Mouse (Mus musculus) midbrain, postnatal 0 days (tissue): ENCODE results near the gene Olfr522. TPM values are rescaled to one million over a fixed set of nuclear protein-coding genes. Genes with fewer than 3 reads are reported as not detected.

ENCODE experiments used
- ATAC-seq: fragments of 200-750 bp; cut with Nextera tagmentation; 2 replicates; pipeline ENCODE4 v1.8.0; 2017; ENCODE audit warnings: moderate number of reproducible peaks, mild to moderate bottlenecking, moderate TSS enrichment, moderate library complexity; ENCODE audit not compliant: low FRiP score
- DNase-seq: peaks from one replicate; pipeline ENCODE4 v3.0.0-alpha.2; 2015; ENCODE audit warnings: low spot score
- H3K27ac ChIP-seq: fragments of 300-500 bp; sonication (generic); 2 replicates; pipeline ENCODE4 v1.5.1; 2014; ENCODE audit warnings: low read depth, mild to moderate bottlenecking, low read length, mixed read lengths
- H3K27me3 ChIP-seq: fragments of 300-500 bp; sonication (generic); 2 replicates; pipeline ENCODE4 v1.6.1; 2014; ENCODE audit warnings: low read length, control low read depth, mixed read lengths; ENCODE audit not compliant: insufficient read depth
- H3K36me3 ChIP-seq: fragments of 300-500 bp; sonication (generic); 2 replicates; pipeline ENCODE4 v1.6.1; 2014; ENCODE audit warnings: low read length, control low read depth, mixed read lengths; ENCODE audit not compliant: insufficient read depth
- H3K4me1 ChIP-seq: fragments of 300-500 bp; sonication (generic); 2 replicates; pipeline ENCODE4 v1.6.1; 2014; ENCODE audit warnings: mild to moderate bottlenecking, control low read depth, antibody characterized with exemption, low read length, mixed read lengths; ENCODE audit not compliant: insufficient read depth
- H3K4me2 ChIP-seq: fragments of 300-500 bp; sonication (generic); 2 replicates; pipeline ENCODE4 v1.6.1; 2014; ENCODE audit warnings: low read depth, mild to moderate bottlenecking, low read length, mixed read lengths; ENCODE audit not compliant: poor library complexity, severe bottlenecking
- H3K4me3 ChIP-seq: fragments of 300-500 bp; sonication (generic); 2 replicates; pipeline ENCODE4 v1.5.1; 2014; ENCODE audit warnings: low read depth, mild to moderate bottlenecking, low read length, moderate library complexity
- H3K9ac ChIP-seq: fragments of 300-500 bp; sonication (generic); replicated peaks from 2 replicates; pipeline ENCODE4 v1.6.1; 2014; ENCODE audit warnings: mild to moderate bottlenecking, low read length, moderate library complexity, mixed read lengths; ENCODE audit not compliant: poor library complexity, severe bottlenecking
- H3K9me3 ChIP-seq: fragments of 300-500 bp; sonication (generic); 2 replicates; pipeline ENCODE4 v1.6.1; 2016; ENCODE audit warnings: low read length, control low read depth
- CTCF ChIP-seq: IDR thresholded peaks from 2 replicates; pipeline ENCODE4 v1.5.1; 2016; ENCODE audit warnings: antibody characterized with exemption, mild to moderate bottlenecking
- WGBS: fragments of 180-500 bp; shearing (Covaris S2); extraction: QIAGEN DNeasy Blood & Tissue Kit; methylation state at CpG from one replicate; pipeline ENCODE4 v1.1.7; 2014; 5-methylcytosine and 5-hydroxymethylcytosine counted together
- polyA plus RNA-seq: library from polyadenylated mRNA; unstranded; fragments of >200 nt; fragmentation: Nextera tagmentation; extraction: Ambion mirVana; gene quantifications from 2 replicates; pipeline ENCODE4 v1.2.1, GENCODE M21; 2015
- total RNA-seq: library from RNA; depleted of rRNA; stranded (reverse); fragments of >200 nt; gene quantifications from 2 replicates; pipeline ENCODE4 v1.2.3, GENCODE M21; 2014

The Olfr522 gene
- total and polyA plus RNA-seq, 2 experiments from 2014 or later = not detected

GRCm38 (mm10) chr7:140188391-140189328 is 24.1 kb upstream of the Olfr522 start:
- TF ChIP-seq CTCF = peak; percentile 62
- Histone ChIP-seq H3K4me2 (no peak overlapping the region), H3K4me1 (no peaks in the 10 kb centered on the region), H3K27me3 (no peaks in the 10 kb centered on the region), H3K4me3 (no peak overlapping the region), H3K36me3 (no peaks in the 10 kb centered on the region), H3K9ac (no peak overlapping the region), H3K9me3 (no peaks in the 10 kb centered on the region), H3K27ac (no peak overlapping the region)
- no peak for ATAC-seq
- 64% methylated on average over 4 of the region's 4 CpGs for WGBS
- peak; percentile 49 for DNase-seq

- WGBS = 78% methylated on average over 7 of the region's 7 CpGs
- Histone ChIP-seq H3K9me3 (no peaks in the 10 kb centered on the region), H3K27me3 (no peaks in the 10 kb centered on the region), H3K27ac (no peak overlapping the region), H3K4me1 (no peaks in the 10 kb centered on the region), H3K36me3 (no peaks in the 10 kb centered on the region), H3K4me3 (no peak overlapping the region), H3K4me2 (no peak overlapping the region), H3K9ac (no peak overlapping the region)
- DNase-seq (no peak), ATAC-seq (no peak)
- no peak for TF ChIP-seq CTCF
These were observed 23.3 kb upstream of the Olfr522 start for GRCm38 (mm10) chr7:140187721-140188390.

DNA sequence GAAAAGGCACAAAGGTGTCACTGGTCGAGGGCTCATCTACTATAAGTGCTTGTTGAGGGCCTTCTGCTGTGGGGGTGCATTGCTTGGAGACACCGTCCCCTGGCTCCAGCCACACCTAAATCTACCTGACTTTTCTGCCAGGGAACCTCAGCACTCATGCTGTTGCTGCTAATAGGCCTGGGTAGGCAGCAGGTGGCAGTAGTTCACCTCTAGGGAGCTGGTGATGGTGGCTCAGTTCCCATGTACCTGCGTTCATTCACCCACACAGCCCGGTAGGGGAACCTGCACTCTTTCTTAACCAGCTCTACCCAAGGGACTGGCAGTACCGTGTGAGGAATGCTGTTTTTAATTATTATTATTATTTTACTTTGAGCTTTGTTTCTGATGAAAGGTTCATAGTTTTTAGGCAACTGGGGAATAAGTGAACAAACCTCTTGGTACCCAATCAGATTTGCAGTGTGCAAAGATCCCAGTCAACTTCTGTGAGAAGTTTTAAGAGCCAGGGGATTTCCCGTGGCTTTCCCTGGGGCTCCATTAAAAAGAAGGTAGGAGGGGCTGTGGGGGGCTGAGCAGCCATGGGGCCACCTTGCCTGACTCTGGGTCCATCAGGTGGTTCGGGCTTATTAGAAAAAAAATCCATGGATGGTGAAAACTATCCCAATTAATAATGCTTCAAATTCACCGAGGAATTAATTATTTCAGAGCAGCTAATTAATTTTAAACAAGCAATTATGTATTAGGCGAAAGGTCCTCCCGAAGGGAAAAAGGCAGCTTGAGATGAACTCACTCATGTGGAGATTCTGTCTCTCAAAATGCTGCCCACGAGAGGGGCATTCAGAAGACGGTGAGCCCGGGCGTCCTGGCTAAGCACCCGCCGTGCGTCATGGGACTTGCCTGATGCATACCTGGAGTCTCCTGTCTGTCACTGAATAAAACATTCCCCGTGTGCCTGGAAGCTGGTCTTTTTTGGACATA is 22.4 kb upstream of the Olfr522 start:
- H3K9ac ChIP-seq = no peak overlapping the region
- 59% methylated on average over 18 of the region's 18 CpGs for WGBS
- DNase-seq = peak; percentile 26
- no peaks in the 10 kb centered on the region for H3K27me3 ChIP-seq
- H3K27ac ChIP-seq = no peak overlapping the region
- no peak overlapping the region for H3K4me2 ChIP-seq
- H3K4me3 ChIP-seq = no peak overlapping the region
- no peaks in the 10 kb centered on the region for H3K9me3 ChIP-seq
- peak; percentile 64 for TF ChIP-seq CTCF
- H3K36me3 ChIP-seq = no peaks in the 10 kb centered on the region
- no peak for ATAC-seq
- no peaks in the 10 kb centered on the region for H3K4me1 ChIP-seq

- Histone ChIP-seq H3K4me1 (no peaks in the 10 kb centered on the region), H3K27me3 (no peaks in the 10 kb centered on the region), H3K4me3 (no peak overlapping the region), H3K4me2 (no peak overlapping the region), H3K36me3 (no peaks in the 10 kb centered on the region), H3K9me3 (no peaks in the 10 kb centered on the region), H3K9ac (no peak overlapping the region), H3K27ac (no peak overlapping the region)
- no peak for DNase-seq
- WGBS = 91% methylated on average over 4 of the region's 4 CpGs
- TF ChIP-seq CTCF = no peak
- no peak for ATAC-seq
These were observed 19.6 kb upstream of the Olfr522 start for GRCm38 (mm10) chr7:140184206-140184605.

- Histone ChIP-seq H3K9ac (no peak overlapping the region), H3K27ac (no peak overlapping the region), H3K36me3 (no peaks in the 10 kb centered on the region), H3K4me3 (no peak overlapping the region), H3K9me3 (no peaks in the 10 kb centered on the region), H3K4me1 (no peaks in the 10 kb centered on the region), H3K27me3 (no peaks in the 10 kb centered on the region), H3K4me2 (no peak overlapping the region)
- no peak for TF ChIP-seq CTCF
- 80% methylated on average over 2 of the region's 2 CpGs for WGBS
- DNase-seq = no peak
- ATAC-seq = no peak
These were observed 16.1 kb upstream of the Olfr522 start for GRCm38 (mm10) chr7:140180692-140181091.
